Mouse (Mus musculus) C2C12 (cell line): ENCODE measurements around the gene 4930404N11Rik.

Experiments used
- CTCF ChIP-seq: IDR thresholded peaks from one replicate; pipeline ENCODE4 v1.5.1; 2011; ENCODE audit not compliant: control insufficient read depth, insufficient read depth, insufficient read length
- FOSL1 ChIP-seq: IDR thresholded peaks from one replicate; pipeline ENCODE4 v1.8.0; 2011; ENCODE audit warnings: mild to moderate bottlenecking, low read length; ENCODE audit not compliant: poor library complexity, insufficient read depth, severe bottlenecking

- TF ChIP-seq CTCF (no peak), FOSL1 (no peak)
These were observed 44.9 kb downstream of the 4930404N11Rik start, which contains the start of gene Cactin for GRCm38 (mm10) chr10:81320550-81321347.
